20 mouse cellular contexts compared by ENCODE assay signal in genomic region chr10:107948038-107948437, GRCm38 (mm10). TPM values are rescaled to one million over a fixed set of nuclear protein-coding genes. Genes with fewer than 3 reads are reported as not detected.
DNase-seq lines count a peak whose midpoint lies in the region; ATAC-seq and TF ChIP-seq lines count a peak whose summit lies in the region.
"Had no signal": no experiment of that assay in that cellular context is flagged by ENCODE, and none has a peak within 500 bp of the region (broad histone marks: within the 10 kb centered on the region; RNA-seq: fewer than 3 reads in every experiment).

No protein-coding gene starts in this region.

- TF ChIP-seq CTCF in MEL (IDR thresholded peaks at IDR 0.05 in 2 of 3, conservative IDR thresholded peaks at IDR 0.05 in 1 of 3; ENCODE audit: control insufficient read depth in 1 of 3, insufficient read depth in 1 of 3, low read depth in 2 of 3, low read length in 3 of 3, poor library complexity in 1 of 3, severe bottlenecking in 1 of 3): no peak

- no peak for TF ChIP-seq POLR2A in MEL (IDR thresholded peaks at IDR 0.05; ENCODE audit: control insufficient read depth in 1 of 2, insufficient read depth in 1 of 2, low read depth in 1 of 2, low read length in 2 of 2, poor library complexity in 1 of 2)

- TF ChIP-seq EP300 in MEL (IDR thresholded peaks at IDR 0.05; ENCODE audit: low read depth in 1 of 2, low read length in 2 of 2): 0 out of 4 replicates have a peak, but pooled peaks of 1 of the 2 experiments have one; percentile 6

- no peak overlapping the region for H3K9ac ChIP-seq in MEL (ENCODE audit: control insufficient read depth, low read depth, low read length, poor library complexity, severe bottlenecking)
- H3K9ac ChIP-seq: forebrain, postnatal 0 days; hindbrain, embryonic 14.5 days; intestine, embryonic 15.5 days; limb, embryonic 12.5 days; neural tube, embryonic 13.5 days had no signal

- peak; percentile 38 for DNase-seq in 3134 (ENCODE audit: extremely low read depth, insufficient read length, low spot score)
- DNase-seq in MEL (ENCODE audit: low read depth, low spot score): peak; percentile 21
- DNase-seq in cerebellum, postnatal 25 days: no peak
- DNase-seq in testis, postnatal 14 days (ENCODE audit: low spot score): no peak
- no peak for DNase-seq in kidney, postnatal 10 days
- DNase-seq: adrenal gland, postnatal 36 days; cerebellum, adult 9-11 months; embryo, embryonic 11 days; heart, postnatal 14 days; lung, adult 2 months; thymus, postnatal 4 days had no signal

- H3K4me1 ChIP-seq in MEL (ENCODE audit: control insufficient read depth in 1 of 2, insufficient read depth in 2 of 2, low read length in 2 of 2): no peaks in the 10 kb centered on the region
- peaks cover 66% of the 10 kb centered on the region for H3K4me1 ChIP-seq in megakaryocyte, embryonic 14.5 days
- H3K4me1 ChIP-seq: intestine, embryonic 15.5 days; limb, embryonic 12.5 days; neural tube, embryonic 13.5 days had no signal

- no peaks in the 10 kb centered on the region; a peak in 1 of 4 replicates for H3K36me3 ChIP-seq in MEL (ENCODE audit: control insufficient read depth in 1 of 2, insufficient read depth in 2 of 2, low read length in 2 of 2)
- no peaks in the 10 kb centered on the region for H3K36me3 ChIP-seq in megakaryocyte, embryonic 14.5 days (replicated peaks; ENCODE audit: low read length)
- H3K36me3 ChIP-seq: intestine, embryonic 15.5 days; limb, embryonic 12.5 days; neural tube, embryonic 13.5 days had no signal

- no peak overlapping the region for H3K27ac ChIP-seq in MEL (ENCODE audit: control insufficient read depth, low read depth, low read length)
- H3K27ac ChIP-seq: hindbrain, embryonic 14.5 days; intestine, embryonic 15.5 days; limb, embryonic 12.5 days; neural tube, embryonic 13.5 days had no signal

- H3K9me3 ChIP-seq in MEL (replicated peaks; ENCODE audit: insufficient read depth, low read length): no peaks in the 10 kb centered on the region
- no peaks in the 10 kb centered on the region for H3K9me3 ChIP-seq in megakaryocyte, embryonic 14.5 days
- H3K9me3 ChIP-seq: intestine, embryonic 15.5 days; limb, embryonic 12.5 days; neural tube, embryonic 13.5 days had no signal

- no peak for TF ChIP-seq RAD21 in MEL (IDR thresholded peaks at IDR 0.05; ENCODE audit: low read depth, low read length)

- no peak overlapping the region for H3K4me3 ChIP-seq in MEL (ENCODE audit: control insufficient read depth in 1 of 2, insufficient read depth in 1 of 2, low read depth in 2 of 2, low read length in 2 of 2)
- peak overlapping the region; percentile 76 for H3K4me3 ChIP-seq in megakaryocyte, embryonic 14.5 days (replicated peaks)
- H3K4me3 ChIP-seq: intestine, embryonic 15.5 days; limb, embryonic 12.5 days; neural tube, embryonic 13.5 days had no signal

- no peaks in the 10 kb centered on the region for H3K79me2 ChIP-seq in MEL (ENCODE audit: control insufficient read depth, insufficient read depth, low read length, poor library complexity)

- no peaks in the 10 kb centered on the region for H3K27me3 ChIP-seq in MEL (ENCODE audit: control insufficient read depth in 1 of 2, insufficient read depth in 2 of 2, low read length in 2 of 2)
- no peaks in the 10 kb centered on the region for H3K27me3 ChIP-seq in megakaryocyte, embryonic 14.5 days (replicated peaks)
- H3K27me3 ChIP-seq: intestine, embryonic 15.5 days; limb, embryonic 12.5 days; neural tube, embryonic 13.5 days had no signal

- ATAC-seq in common myeloid progenitor, adult 5-6 weeks (replicated peaks; ENCODE audit: low read depth, poor library complexity, severe bottlenecking): peak; percentile 87
- no peak for ATAC-seq in erythroblast, adult 5-6 weeks (replicated peaks; ENCODE audit: low FRiP score, poor library complexity, severe bottlenecking)
- ATAC-seq: intestine, embryonic 15.5 days had no signal

TF ChIP-seq in MEL, 35 proteins besides CTCF, POLR2A, EP300 and RAD21:
- no peak for TF ChIP-seq TAL1 (IDR thresholded peaks at IDR 0.05; ENCODE audit: low read length)
- TF ChIP-seq SIN3A (IDR thresholded peaks at IDR 0.05; ENCODE audit: low read length): no peak
- TF ChIP-seq USF2 (IDR thresholded peaks at IDR 0.05; ENCODE audit: borderline replicate concordance in 1 of 2, insufficient read depth in 1 of 2, low read depth in 1 of 2, low read length in 2 of 2): no peak
- TF ChIP-seq SMC3 (IDR thresholded peaks at IDR 0.05; ENCODE audit: low read depth, low read length): no peak
- TF ChIP-seq USF1 (IDR thresholded peaks at IDR 0.05; ENCODE audit: low read depth, low read length): no peak

RNA-seq across cellular contexts. Expression of gene Otogl, which starts 36.1 kb away (rescaled TPM):
- total RNA-seq in MEL (2012; rRNA removed): not detected in 2 replicates
- polyA plus RNA-seq in MEL (2012; ENCODE audit: insufficient read depth in 1 of 2, insufficient read length in 2 of 2, low read depth in 1 of 2, low replicate concordance in 2 of 2, missing spikeins in 1 of 2): not detected
- 0.41 and 0.49 TPM in 2 replicates for total RNA-seq in common myeloid progenitor, adult 5-6 weeks (2017)
- polyA plus RNA-seq in megakaryocyte, embryonic 14.5 days (2012; ENCODE audit: insufficient read depth, low replicate concordance): not detected in 2 replicates
- not detected in 2 replicates for total RNA-seq in erythroblast, adult 5-6 weeks (2015; ENCODE audit: low replicate concordance)
- 0.14 and 0.17 TPM in 2 replicates for total RNA-seq in erythroblast, adult 5-6 weeks (2017; ENCODE audit: low replicate concordance)
- polyA plus RNA-seq: midbrain, embryonic 11.5 days; neural tube, embryonic 13.5 days had no signal

Comparison
In these comparisons a context has a peak if more than half of its experiments do, and no peak if none do; other contexts are left out.
1. DNase-seq: peak in 3134 (single experiment) and MEL (single experiment); none in cerebellum, postnatal 25 days (0 of 2), testis, postnatal 14 days (single experiment) and kidney, postnatal 10 days (single experiment).